Mouse (Mus musculus) liver, postnatal 0 days (tissue): ENCODE measurements around the gene Ubash3a. TPM values are rescaled to one million over a fixed set of nuclear protein-coding genes. Genes with fewer than 3 reads are reported as not detected.
"Not testable (repeated sequence)": the region's sequence is repeated elsewhere in the genome, so short reads cannot be mapped to it uniquely, and the experiment has no call there.

Experiments
- ATAC-seq: fragments of 200-750 bp; cut with Nextera tagmentation; 2 replicates; pipeline ENCODE4 v1.8.0; 2017; ENCODE audit warnings: mild to moderate bottlenecking, moderate library complexity
- DNase-seq: peaks from one replicate; pipeline ENCODE4 v3.0.0-alpha.2; 2016
- H3K27ac ChIP-seq: fragments of 300-500 bp; sonication (generic); 2 replicates; pipeline ENCODE4 v1.5.1; 2014; ENCODE audit warnings: antibody characterized with exemption, moderate library complexity, mild to moderate bottlenecking, low read depth
- H3K27me3 ChIP-seq: fragments of 300-500 bp; sonication (generic); 2 replicates; pipeline ENCODE4 v1.6.1; 2014; ENCODE audit warnings: low read length, control low read depth, mixed read lengths; ENCODE audit not compliant: insufficient read depth
- H3K36me3 ChIP-seq: fragments of 300-500 bp; sonication (generic); replicated peaks from 2 replicates; pipeline ENCODE4 v1.6.1; 2014; ENCODE audit warnings: mild to moderate bottlenecking, control low read depth, low read length, moderate library complexity, mixed read lengths; ENCODE audit not compliant: insufficient read depth
- H3K4me1 ChIP-seq: fragments of 300-500 bp; sonication (generic); 2 replicates; pipeline ENCODE4 v1.6.1; 2014; ENCODE audit warnings: antibody characterized with exemption, mild to moderate bottlenecking, control low read depth; ENCODE audit not compliant: insufficient read depth
- H3K4me2 ChIP-seq: fragments of 300-500 bp; sonication (generic); 2 replicates; pipeline ENCODE4 v1.6.1; 2014; ENCODE audit warnings: low read depth, mild to moderate bottlenecking, low read length, moderate library complexity, mixed read lengths
- H3K4me3 ChIP-seq: fragments of 300-500 bp; sonication (generic); 2 replicates; pipeline ENCODE4 v1.5.1; 2014; ENCODE audit warnings: low read depth, low read length
- H3K9ac ChIP-seq: fragments of 300-500 bp; sonication (generic); replicated peaks from 2 replicates; pipeline ENCODE4 v1.6.1; 2014; ENCODE audit warnings: mild to moderate bottlenecking, moderate library complexity
- H3K9me3 ChIP-seq: fragments of 300-500 bp; sonication (generic); 2 replicates; pipeline ENCODE4 v1.6.1; 2016; ENCODE audit warnings: mild to moderate bottlenecking, control low read depth, low read length, mixed read lengths
- CTCF ChIP-seq: sonication (generic); IDR thresholded peaks from 2 replicates; pipeline ENCODE4 v1.5.1; 2016; ENCODE audit warnings: antibody characterized with exemption, low read depth
- EP300 ChIP-seq: IDR thresholded peaks from 2 replicates; pipeline ENCODE4 v1.6.1; 2016; ENCODE audit warnings: antibody characterized with exemption, low read depth, mild to moderate bottlenecking
- WGBS: fragments of 180-500 bp; shearing (Covaris S2); extraction: QIAGEN DNeasy Blood & Tissue Kit; methylation state at CpG from one replicate; pipeline ENCODE4 v1.1.7; 2014; ENCODE audit not compliant: insufficient replicate concordance; 5-methylcytosine and 5-hydroxymethylcytosine counted together
- polyA plus RNA-seq: library from polyadenylated mRNA; unstranded; fragments of >200 nt; fragmentation: Nextera tagmentation; extraction: Ambion mirVana; gene quantifications from 2 replicates; pipeline ENCODE4 v1.2.1, GENCODE M21; 2015

Ubash3a gene
- polyA plus RNA-seq, 1 experiment from 2014 or later, result 4.6 TPM

GRCm38 (mm10) chr17:31267138-31267537 lies 59.5 kb downstream of the Ubash3a start:
- Histone ChIP-seq H3K27ac (no peak overlapping the region), H3K36me3 (no peaks in the 10 kb centered on the region), H3K9ac (no peak overlapping the region), H3K27me3 (no peaks in the 10 kb centered on the region), H3K9me3 (no peaks in the 10 kb centered on the region), H3K4me2 (no peak overlapping the region), H3K4me3 (no peak overlapping the region), H3K4me1 (peaks cover 14% of the 10 kb centered on the region)
- TF ChIP-seq EP300, result no peak
- no peak for TF ChIP-seq CTCF
- 69% methylated on average over 4 of the region's 4 CpGs for WGBS
- no peak for ATAC-seq
- no peak for DNase-seq

- ATAC-seq, result no peak
- H3K4me2 ChIP-seq, result no peak overlapping the region
- TF ChIP-seq CTCF, result no peak
- TF ChIP-seq EP300, result no peak
- no peak overlapping the region for H3K4me3 ChIP-seq
- H3K27me3 ChIP-seq, result no peaks in the 10 kb centered on the region
- peaks cover 11% of the 10 kb centered on the region for H3K4me1 ChIP-seq
- no peak for DNase-seq
- 74% methylated on average over 6 of the region's 6 CpGs for WGBS
- no peak overlapping the region for H3K9ac ChIP-seq
- H3K27ac ChIP-seq, result no peak overlapping the region
- H3K36me3 ChIP-seq, result no peaks in the 10 kb centered on the region
- no peaks in the 10 kb centered on the region for H3K9me3 ChIP-seq
Measured at GRCm38 (mm10) chr17:31267603-31268002, 59.9 kb downstream of the Ubash3a start.

- 86% methylated on average over 1 of the region's 1 CpGs for WGBS
Measured at GRCm38 (mm10) chr17:31268016-31268415, 60.3 kb downstream of the Ubash3a start.

GRCm38 (mm10) chr17:31269761-31270160 lies 62.1 kb downstream of the Ubash3a start:
- Histone ChIP-seq H3K27me3 (no peaks in the 10 kb centered on the region), H3K4me2 (no peak overlapping the region), H3K4me3 (no peak overlapping the region), H3K9me3 (no peaks in the 10 kb centered on the region), H3K9ac (no peak overlapping the region), H3K4me1 (peaks cover 9% of the 10 kb centered on the region), H3K27ac (no peak overlapping the region), H3K36me3 (no peaks in the 10 kb centered on the region)
- WGBS, result 78% methylated on average over 2 of the region's 2 CpGs
- no peak for TF ChIP-seq CTCF
- TF ChIP-seq EP300, result no peak
- DNase-seq (no peak), ATAC-seq (no peak)

More at GRCm38 (mm10) chr17:31268016-31268415, 60.3 kb downstream of the Ubash3a start:
- TF ChIP-seq EP300 (no peak), CTCF (no peak)
- H3K4me1 ChIP-seq, result peaks cover 9% of the 10 kb centered on the region
- no peaks in the 10 kb centered on the region for H3K27me3 ChIP-seq
- no peak overlapping the region for H3K27ac ChIP-seq
- no peak overlapping the region for H3K9ac ChIP-seq
- no peak for DNase-seq
- no peak for ATAC-seq
- no peaks in the 10 kb centered on the region for H3K36me3 ChIP-seq
- no peaks in the 10 kb centered on the region for H3K9me3 ChIP-seq
- H3K4me2 ChIP-seq, result no peak overlapping the region
- H3K4me3 ChIP-seq, result no peak overlapping the region

- H3K9me3 ChIP-seq, result no peaks in the 10 kb centered on the region
- H3K27me3 ChIP-seq, result no peaks in the 10 kb centered on the region
- DNase-seq, result no peak
- peaks cover 9% of the 10 kb centered on the region for H3K4me1 ChIP-seq
- WGBS, result 63% methylated on average over 4 of the region's 4 CpGs
- H3K4me2 ChIP-seq, result no peak overlapping the region
- H3K27ac ChIP-seq, result no peak overlapping the region
- H3K36me3 ChIP-seq, result no peaks in the 10 kb centered on the region
- no peak overlapping the region for H3K9ac ChIP-seq
- ATAC-seq, result no peak
- H3K4me3 ChIP-seq, result no peak overlapping the region
- TF ChIP-seq CTCF, result no peak
- no peak for TF ChIP-seq EP300
Measured at GRCm38 (mm10) chr17:31270246-31270645, 62.6 kb downstream of the Ubash3a start.

- not testable (repeated sequence) for H3K9ac ChIP-seq, H3K4me2 ChIP-seq, H3K9me3 ChIP-seq, H3K4me3 ChIP-seq, ATAC-seq, DNase-seq, H3K4me1 ChIP-seq, H3K27me3 ChIP-seq, H3K27ac ChIP-seq, H3K36me3 ChIP-seq
- 82% methylated on average over 4 of the region's 8 CpGs for WGBS
Measured at GRCm38 (mm10) chr17:31270736-31271135, 63.1 kb downstream of the Ubash3a start.
